Mouse (Mus musculus) small intestine, adult 2 months (tissue): ENCODE measurements around the gene Fbxl13. TPM values are rescaled to one million over a fixed set of nuclear protein-coding genes. Genes with fewer than 3 reads are reported as not detected.

ENCODE experiments used
- H3K27ac ChIP-seq: fragments of 200-500 bp; 2 replicates; pipeline ENCODE4 v1.5.1; 2012; ENCODE audit warnings: low read depth, low read length, control low read depth, inconsistent platforms; ENCODE audit not compliant: insufficient read depth
- H3K27me3 ChIP-seq: fragments of 200-500 bp; 2 replicates; pipeline ENCODE4 v1.6.1; 2012; ENCODE audit warnings: mild to moderate bottlenecking, moderate library complexity, low read length, inconsistent platforms; ENCODE audit not compliant: control insufficient read depth, insufficient read depth
- H3K36me3 ChIP-seq: fragments of 200-500 bp; 2 replicates; pipeline ENCODE4 v1.6.1; 2012; ENCODE audit warnings: mild to moderate bottlenecking, low read length, control low read depth, inconsistent platforms; ENCODE audit not compliant: control insufficient read depth, insufficient read depth
- H3K4me1 ChIP-seq: fragments of 200-500 bp; 2 replicates; pipeline ENCODE4 v1.6.1; 2012; ENCODE audit warnings: low read length, inconsistent platforms, mixed read lengths; ENCODE audit not compliant: control insufficient read depth, insufficient read depth, insufficient read length
- H3K4me3 ChIP-seq: fragments of 200-500 bp; 2 replicates; pipeline ENCODE4 v1.5.1; 2012; ENCODE audit warnings: low read depth, mild to moderate bottlenecking, control low read depth, inconsistent platforms, low read length, moderate library complexity
- CTCF ChIP-seq: fragments of 200-500 bp; IDR thresholded peaks from 2 replicates; pipeline ENCODE4 v1.5.1; 2012; ENCODE audit warnings: low read depth, mild to moderate bottlenecking, control low read depth, inconsistent platforms, low read length, moderate library complexity, mixed read lengths; ENCODE audit not compliant: insufficient replicate concordance, insufficient read length; ENCODE audit errors: extremely low read depth
- POLR2A ChIP-seq: fragments of 200-500 bp; IDR thresholded peaks from 2 replicates; pipeline ENCODE4 v1.6.1; 2012; ENCODE audit warnings: low read depth, mild to moderate bottlenecking, control low read depth, inconsistent platforms, low read length, moderate library complexity
- WGBS: fragments of 180-500 bp; shearing (Covaris S2); methylation state at CpG from one replicate; pipeline ENCODE4 v1.1.7; 2018; 5-methylcytosine and 5-hydroxymethylcytosine counted together
- polyA plus RNA-seq: library from polyadenylated mRNA; depleted of rRNA; stranded (reverse); fragments of >200 nt; gene quantifications from 2 replicates; pipeline ENCODE4 v1.2.3, GENCODE M21; 2012

The Fbxl13 gene
- polyA plus RNA-seq, 1 experiment: not detected

DNA sequence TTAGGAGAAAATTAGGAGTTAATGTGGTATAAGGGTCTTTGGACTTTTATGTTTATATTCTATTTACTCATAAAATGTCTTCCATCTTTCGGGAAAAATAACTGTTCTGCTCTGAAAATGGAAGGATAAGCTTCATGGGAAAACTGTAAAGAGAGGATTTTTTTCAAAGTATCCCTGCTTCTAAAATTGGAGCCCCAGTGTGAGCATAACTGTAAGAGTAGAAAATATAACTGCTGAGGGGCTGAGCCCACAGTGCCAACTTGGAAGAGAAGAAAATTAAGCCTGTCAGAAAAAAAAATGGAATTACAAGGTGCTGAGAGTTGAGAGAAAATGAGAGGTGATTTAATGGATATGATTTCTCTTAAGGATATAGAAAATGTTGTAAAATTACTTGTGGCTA lies 90.7 kb downstream of the Fbxl13 start:
- no peak overlapping the region for H3K27ac ChIP-seq
- no peaks in the 10 kb centered on the region for H3K27me3 ChIP-seq
- H3K36me3 ChIP-seq: no peaks in the 10 kb centered on the region
- no peak overlapping the region for H3K4me3 ChIP-seq
- TF ChIP-seq POLR2A (no peak), CTCF (no peak)
- 90% methylated on average over 1 of the region's 1 CpGs for WGBS
- H3K4me1 ChIP-seq: no peaks in the 10 kb centered on the region

DNA sequence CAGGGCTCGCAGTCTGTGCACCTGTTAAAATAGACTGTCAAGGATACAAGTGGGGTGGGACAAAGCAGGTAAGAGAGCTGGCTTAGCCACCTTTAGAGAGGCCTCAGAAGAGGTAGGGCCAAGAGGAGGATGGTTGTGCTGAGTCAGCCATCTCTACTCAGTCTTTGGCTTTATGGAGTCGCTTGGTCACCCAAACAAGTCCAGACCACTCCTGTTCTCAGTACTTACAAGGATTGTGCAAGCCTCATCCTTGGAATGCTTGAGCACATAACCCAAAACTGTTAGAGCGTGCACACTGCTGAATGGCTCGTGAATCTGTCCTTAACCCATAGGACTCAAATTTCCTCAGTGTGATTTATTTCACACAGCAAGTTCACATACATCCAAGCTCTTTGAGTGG lies 91.7 kb downstream of the Fbxl13 start:
- 92% methylated on average over 4 of the region's 4 CpGs for WGBS
- H3K27ac ChIP-seq: no peak overlapping the region
- no peaks in the 10 kb centered on the region for H3K4me1 ChIP-seq
- H3K36me3 ChIP-seq: no peaks in the 10 kb centered on the region
- H3K4me3 ChIP-seq: no peak overlapping the region
- TF ChIP-seq CTCF: no peak
- no peak for TF ChIP-seq POLR2A
- no peaks in the 10 kb centered on the region for H3K27me3 ChIP-seq

DNA sequence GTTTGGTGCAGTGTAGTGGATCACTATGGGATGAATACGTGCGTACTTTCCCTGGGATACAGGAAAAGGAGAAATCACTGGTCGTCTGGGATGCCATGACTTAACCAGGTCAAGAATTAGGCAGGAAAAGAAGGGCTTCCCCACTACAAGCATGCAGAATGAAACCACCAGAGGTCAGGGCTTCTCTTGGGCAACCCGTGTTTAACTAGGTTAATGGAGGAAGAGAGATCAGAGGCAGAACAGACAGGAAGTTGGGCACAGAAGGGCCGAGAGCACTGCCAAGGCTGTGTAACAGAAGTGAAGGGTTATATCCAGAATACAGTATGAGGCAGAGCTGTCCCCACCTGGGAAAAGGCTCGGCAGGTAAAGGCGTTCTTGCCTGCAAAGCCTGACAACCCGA lies 98.4 kb downstream of the Fbxl13 start:
- Histone ChIP-seq H3K27ac (no peak overlapping the region), H3K27me3 (no peaks in the 10 kb centered on the region), H3K36me3 (no peaks in the 10 kb centered on the region), H3K4me1 (peaks cover 9% of the 10 kb centered on the region), H3K4me3 (no peak overlapping the region)
- TF ChIP-seq POLR2A (no peak), CTCF (no peak)
- WGBS: 75% methylated on average over 8 of the region's 8 CpGs

DNA sequence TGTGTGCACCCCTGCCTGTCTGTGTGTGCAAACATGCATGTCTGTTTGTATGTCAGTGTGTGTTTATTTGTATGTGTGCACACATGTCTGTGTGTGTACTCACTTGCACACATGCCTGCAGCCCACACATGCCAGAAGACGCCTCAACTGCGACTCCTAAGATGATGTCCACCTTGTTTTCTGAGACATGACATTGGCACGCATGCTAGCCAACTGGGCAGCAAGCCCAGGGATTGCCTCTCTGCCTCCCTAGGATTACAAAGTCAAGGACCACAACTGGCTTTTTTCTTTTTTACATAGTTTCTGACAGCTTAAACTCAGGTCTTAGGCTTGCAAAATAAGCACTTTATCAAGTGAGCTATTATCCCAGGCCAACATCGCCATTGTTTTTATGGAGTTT lies 99.6 kb downstream of the Fbxl13 start:
- WGBS: 27% methylated on average over 4 of the region's 4 CpGs
- H3K4me1 ChIP-seq: peaks cover 9% of the 10 kb centered on the region
- no peaks in the 10 kb centered on the region for H3K36me3 ChIP-seq
- H3K27ac ChIP-seq: no peak overlapping the region
- no peaks in the 10 kb centered on the region for H3K27me3 ChIP-seq
- TF ChIP-seq POLR2A (no peak), CTCF (no peak)
- no peak overlapping the region for H3K4me3 ChIP-seq

DNA sequence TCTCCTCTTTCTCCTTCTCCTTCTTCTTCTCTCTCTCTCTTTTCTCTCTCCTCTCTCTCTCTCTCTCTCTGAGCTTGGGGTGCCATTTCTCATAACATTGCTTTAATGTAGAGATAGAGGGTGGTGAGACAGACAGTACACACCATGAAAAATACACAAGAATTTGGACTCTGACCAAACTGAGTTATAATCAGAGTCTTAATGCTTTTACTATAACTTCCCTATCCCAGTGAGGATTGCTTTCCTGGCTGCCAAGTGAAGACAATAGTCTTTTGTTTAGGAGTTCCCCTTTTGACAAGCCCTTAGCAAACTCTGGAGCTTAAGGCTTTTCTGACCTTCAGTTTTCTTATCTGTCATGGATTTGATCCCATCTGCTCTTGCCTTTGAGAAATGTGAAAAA lies 100.2 kb downstream of the Fbxl13 start:
- Histone ChIP-seq H3K4me3 (no peak overlapping the region), H3K27ac (no peak overlapping the region)
- no peak for TF ChIP-seq POLR2A
- no peak for TF ChIP-seq CTCF

DNA sequence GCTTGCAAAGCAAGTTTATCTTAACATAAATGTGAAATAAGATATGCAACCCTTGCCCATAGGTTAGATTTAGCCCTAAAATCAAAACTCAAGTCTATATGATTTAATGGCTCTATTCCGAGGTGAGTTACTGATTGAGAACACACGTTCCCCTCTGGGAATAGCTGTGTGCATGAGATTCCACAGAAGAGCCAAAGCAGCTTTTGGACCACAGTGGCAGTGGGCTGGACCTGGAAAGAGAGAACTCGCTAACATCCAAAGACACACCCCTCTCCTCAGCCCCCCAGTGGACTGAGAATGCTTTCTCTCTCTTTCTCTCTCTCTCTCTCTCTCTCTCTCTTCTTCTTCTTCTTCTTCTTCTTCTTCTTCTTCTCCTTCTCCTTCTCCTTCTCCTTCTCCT lies 100.6 kb downstream of the Fbxl13 start:
- no peak overlapping the region for H3K4me3 ChIP-seq
- no peaks in the 10 kb centered on the region for H3K36me3 ChIP-seq
- 43% methylated on average over 3 of the region's 3 CpGs for WGBS
- peaks cover 9% of the 10 kb centered on the region for H3K4me1 ChIP-seq
- TF ChIP-seq POLR2A (no peak), CTCF (no peak)
- no peaks in the 10 kb centered on the region for H3K27me3 ChIP-seq
- H3K27ac ChIP-seq: no peak overlapping the region

More for the DNA sequence above, 100.2 kb downstream of the Fbxl13 start:
- Histone ChIP-seq H3K4me1 (peaks cover 9% of the 10 kb centered on the region), H3K27me3 (no peaks in the 10 kb centered on the region), H3K36me3 (no peaks in the 10 kb centered on the region)

DNA sequence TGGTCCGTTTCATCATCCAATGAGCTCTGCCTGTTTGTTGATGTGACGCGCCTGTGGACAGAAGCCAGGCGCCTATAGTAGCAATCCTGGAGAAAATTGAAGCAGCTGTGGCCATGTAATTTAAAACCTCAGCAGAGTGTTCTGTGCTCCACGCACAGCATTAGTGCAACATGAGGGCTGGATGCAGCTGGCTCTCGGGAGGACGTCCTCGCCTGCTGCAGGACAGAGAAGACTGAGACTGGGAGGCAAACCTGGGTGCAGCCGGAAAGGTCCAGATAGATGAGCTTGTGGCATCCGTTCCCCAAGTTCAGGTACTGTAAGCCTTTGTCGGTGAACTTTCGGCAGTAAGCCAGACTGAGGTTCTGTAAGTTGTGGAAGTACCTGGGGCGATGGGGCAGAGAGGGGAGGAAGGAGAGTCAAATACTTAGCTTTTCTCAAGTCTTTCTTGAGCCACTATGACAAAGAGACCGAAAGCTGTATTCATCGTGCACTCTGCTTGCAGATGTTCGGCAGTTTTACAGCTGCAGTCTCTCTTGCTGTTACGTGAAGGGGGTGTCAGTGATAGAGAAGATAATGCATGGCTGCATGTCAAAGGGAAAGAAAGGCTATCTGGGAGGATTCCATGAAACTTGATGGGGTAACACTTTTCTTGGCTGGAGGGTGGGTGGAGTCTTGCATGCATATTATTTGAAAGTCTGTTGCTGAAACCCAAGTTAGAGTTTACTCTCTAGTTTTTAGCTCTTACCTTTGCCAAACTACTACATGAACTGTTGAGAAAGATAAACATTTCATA lies 101.8 kb downstream of the Fbxl13 start, which contains the start of gene Lrrc17:
TSS of gene Lrrc17 (plus strand) at position 151 of the 793 bp plus-strand sequence.
- 49% methylated on average over 17 of the region's 17 CpGs for WGBS
- Histone ChIP-seq H3K36me3 (no peaks in the 10 kb centered on the region), H3K4me1 (peaks cover 9% of the 10 kb centered on the region), H3K4me3 (peak within 1 kb of the TSS; percentile 51), H3K27ac (peak within 1 kb of the TSS; percentile 77), H3K27me3 (no peaks in the 10 kb centered on the region)
- TF ChIP-seq CTCF (no peak), POLR2A (no peak)
